Mouse (Mus musculus): Measurements from ENCODE around the gene Gm14444.
"Not testable (repeated sequence)": the region's sequence is repeated elsewhere in the genome, so short reads cannot be mapped to it uniquely, and the experiment has no call there.

The Gm14444 gene

DNA sequence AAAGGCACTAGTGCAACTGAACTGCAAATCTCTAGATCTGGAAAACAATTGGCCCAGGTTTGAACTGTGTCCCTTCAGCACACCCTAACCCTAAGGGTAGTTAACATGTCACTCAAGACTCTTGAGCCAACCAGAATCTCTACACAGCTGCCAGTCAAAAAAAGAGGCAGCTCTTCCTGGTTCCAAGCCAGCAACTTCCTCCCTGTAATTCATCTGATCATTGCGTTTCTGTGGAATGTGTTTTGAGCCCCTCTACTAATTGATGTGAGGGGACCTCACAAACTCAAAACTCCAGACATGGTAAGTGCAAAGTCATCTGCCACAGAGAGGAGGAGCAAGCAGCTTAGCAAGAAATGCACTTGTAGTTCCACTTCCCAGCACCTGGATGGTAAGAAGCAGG is at the start of gene Gm14444:
Gene Gm14444, plus strand, starts transcription at position 220 of the 400 bp plus-strand sequence.
- not testable (repeated sequence) for DNase-seq (ENCODE audit: low spot score in 2 of 2)

DNA sequence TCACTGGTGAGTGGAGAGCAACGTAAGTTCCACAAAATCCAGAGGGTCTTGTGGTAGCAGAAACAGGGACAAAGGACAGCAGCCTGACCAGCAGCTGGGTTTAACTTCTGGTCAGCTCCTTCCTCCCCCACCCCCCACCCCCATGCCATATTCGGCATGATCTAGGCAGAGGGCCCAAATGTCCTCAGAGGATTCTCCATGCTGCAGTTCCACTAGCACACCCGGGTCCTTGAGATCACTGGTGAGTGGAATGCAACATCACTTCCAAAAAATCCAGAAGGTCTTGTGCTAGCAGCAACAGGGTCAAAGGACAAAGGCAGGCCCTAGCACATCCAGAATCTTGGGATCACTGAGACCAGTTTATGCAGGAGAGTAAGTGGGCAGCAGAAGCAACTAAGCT is 44.6 kb upstream of the Gm14444 start:
- DNase-seq (ENCODE audit: low spot score in 2 of 2) = not testable (repeated sequence)

DNA sequence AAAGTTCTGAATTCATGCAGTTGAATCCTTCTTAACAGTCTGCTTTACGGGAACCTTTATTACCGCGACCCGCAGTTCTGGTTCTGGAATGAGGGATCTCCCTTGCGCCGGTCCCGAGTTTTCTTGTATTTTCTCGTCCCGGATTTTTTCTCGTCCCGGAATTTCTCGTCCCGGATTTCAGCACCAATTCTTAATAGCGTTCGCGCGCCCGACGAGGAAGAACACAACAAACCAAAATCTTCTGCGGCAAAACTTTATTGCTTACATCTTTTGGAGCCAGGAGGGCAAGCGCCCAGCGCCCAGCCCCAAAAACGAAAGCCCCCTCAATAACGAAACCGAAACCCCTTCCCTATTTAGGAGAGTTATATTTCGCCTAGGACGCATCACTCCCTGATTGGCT is 34.2 kb downstream of the Gm14444 start:
- not testable (repeated sequence) for DNase-seq (ENCODE audit: low spot score in 2 of 2)

DNA sequence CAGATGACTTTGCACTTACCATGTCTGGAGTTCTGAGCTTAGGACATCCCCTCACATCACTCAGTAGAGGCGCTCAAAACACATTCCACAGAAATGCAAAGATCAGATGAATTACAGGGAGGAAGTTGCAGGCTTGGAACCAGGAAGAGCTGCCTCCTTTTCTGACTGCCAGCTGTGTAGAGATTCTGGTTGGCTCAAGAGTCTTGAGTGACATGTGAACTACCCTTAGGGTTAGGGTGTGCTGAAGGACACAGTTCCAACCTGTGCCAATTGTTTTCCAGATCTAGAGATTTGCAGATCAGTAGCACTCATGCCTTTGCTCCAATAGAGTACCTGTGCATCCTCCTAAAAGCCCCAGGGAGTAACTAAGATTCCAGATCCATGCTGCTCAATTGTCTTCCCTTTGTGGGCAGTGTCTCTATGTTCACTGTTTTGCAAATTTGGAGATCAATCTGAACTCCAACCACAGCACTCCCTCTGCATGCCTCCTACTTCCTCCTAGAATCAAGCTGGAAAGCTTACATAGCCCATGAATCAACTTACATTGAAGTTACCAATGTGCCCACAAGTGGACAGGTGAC is 57.7 kb downstream of the Gm14444 start, which contains the start of gene Gm14393:
Gene Gm14393, minus strand, starts transcription at position 101 of the 581 bp plus-strand sequence.
- not testable (repeated sequence) for DNase-seq (ENCODE audit: low spot score in 2 of 2)
